Mouse (Mus musculus) embryonic stem cell, embryonic (primary cell): Measurements from ENCODE around the gene Map2k7.

ENCODE experiments used
- CTCF ChIA-PET, 4 experiments: fragments of 300-600 bp in 2 of 4; fragments of 350-600 bp in 2 of 4; sonication (Branson Sonifier 250); formaldehyde crosslinking; loops; one replicate each; lab custom pipeline; 2022; ENCODE audit warnings: inconsistent platforms in 2 of 4; lab: Charles Lee
- POLR2A ChIA-PET, 4 experiments: fragments of 300-600 bp in 2 of 4; fragments of 350-600 bp in 2 of 4; sonication (Branson Sonifier 250); formaldehyde crosslinking; loops; one replicate each; lab custom pipeline; 2022; ENCODE audit warnings: antibody characterized with exemption in 4 of 4, inconsistent platforms in 1 of 4; lab: Charles Lee

The Map2k7 gene

GRCm38 (mm10) chr8:4245737-4246136 is 7.2 kb downstream of the Map2k7 start:
- ChIA-PET POLR2A (interaction anchor here in 2 of 4 experiments (0.8 to 7.4 kb wide), 5 partner anchors 9 to 52 kb away, joined by 3 to 61 read pairs (median 5); partner anchors contain the start of genes Gm49320 (in 1 of the 2) and Map2k7 (in 1 of the 2)), CTCF (no interaction called here)

- ChIA-PET CTCF (interaction anchor here in 1 of 4 experiments (0.9 to 1.1 kb wide), 2 partner anchors 9 to 12 kb away, joined by 3 to 4 read pairs; partner anchors contain the start of genes Ctxn1, Gm49320 and Map2k7), POLR2A (interaction anchor here in 3 of 4 experiments (0.5 to 7.4 kb wide), 9 partner anchors 9 to 754 kb away, joined by 3 to 61 read pairs (median 4); partner anchors contain the start of genes Gm49320 (in 2 of the 3), Map2k7 (in 2 of the 3), Ctxn1 (in 1 of the 3) and Lrrc8e (in 1 of the 3))
Measured at GRCm38 (mm10) chr8:4247241-4247640, 8.7 kb downstream of the Map2k7 start.

GRCm38 (mm10) chr8:4247951-4248540 is 9.5 kb downstream of the Map2k7 start, which contains the start of gene Tgfbr3l:
Gene Tgfbr3l (plus strand): TSS chr8:4248214.
- ChIA-PET POLR2A (interaction anchor here in 3 of 4 experiments (0.5 to 7.4 kb wide), 12 partner anchors 9 to 261 kb away, joined by 3 to 61 read pairs (median 5); partner anchors contain the start of genes Gm49320 (in 3 of the 3), Map2k7 (in 3 of the 3) and Timm44 (in 1 of the 3)), CTCF (interaction anchor here in 2 of 4 experiments (0.9 to 3.1 kb wide), 6 partner anchors 9 to 108 kb away, joined by 3 to 16 read pairs (median 3); partner anchors contain the start of genes Ctxn1 (in 2 of the 2), Gm49320 (in 1 of the 2) and Map2k7 (in 1 of the 2))

GRCm38 (mm10) chr8:4249213-4249612 is 10.7 kb downstream of the Map2k7 start:
- CTCF ChIA-PET = interaction anchor here in 2 of 4 experiments (1.0 to 3.1 kb wide), 8 partner anchors 10 to 121 kb away, joined by 3 to 16 read pairs (median 8); partner anchors contain the start of genes Ctxn1 (in 2 of the 2), Gm49320 (in 1 of the 2) and Map2k7 (in 1 of the 2)

GRCm38 (mm10) chr8:4250306-4250970 is 11.9 kb downstream of the Map2k7 start:
- ChIA-PET CTCF (interaction anchor here in 3 of 4 experiments (0.6 to 3.1 kb wide), 28 partner anchors 9 to 836 kb away, joined by 3 to 16 read pairs (median 6); partner anchors contain the start of genes Gm49320 (in 3 of the 3), Map2k7 (in 3 of the 3), Ctxn1 (in 2 of the 3) and Lrrc8e (in 1 of the 3)), POLR2A (interaction anchor here (0.7 to 7.4 kb wide), 33 partner anchors 7 to 363 kb away, joined by 3 to 61 read pairs (median 4); partner anchors contain the start of genes Gm49320 (in 4 of the 4), Map2k7 (in 4 of the 4), Ctxn1 (in 2 of the 4) and Prr36 (in 2 of the 4))

More at GRCm38 (mm10) chr8:4249213-4249612, 10.7 kb downstream of the Map2k7 start:
- POLR2A ChIA-PET = interaction anchor here in 3 of 4 experiments (1.0 to 7.4 kb wide), 17 partner anchors 8 to 143 kb away, joined by 3 to 61 read pairs (median 5); partner anchors contain the start of genes Ctxn1 (in 3 of the 3), Gm49320 (in 3 of the 3), Map2k7 (in 3 of the 3) and Prr36 (in 1 of the 3)

GRCm38 (mm10) chr8:4252116-4252760 is 13.7 kb downstream of the Map2k7 start:
- ChIA-PET CTCF (interaction anchor here in 2 of 4 experiments (0.6 to 3.2 kb wide), 4 partner anchors 14 to 86 kb away, joined by 3 to 13 read pairs (median 10); partner anchors contain the start of genes Evi5l (in 1 of the 2), Gm49320 (in 1 of the 2) and Map2k7 (in 1 of the 2)), POLR2A (interaction anchor here in 2 of 4 experiments (0.8 to 3.3 kb wide), 12 partner anchors 9 to 86 kb away, joined by 3 to 24 read pairs (median 7); partner anchors contain the start of genes Gm49320 (in 2 of the 2), Map2k7 (in 2 of the 2) and Timm44 (in 2 of the 2))

GRCm38 (mm10) chr8:4252934-4253841 is 14.6 kb downstream of the Map2k7 start, which contains the start of gene Snapc2:
Gene Snapc2 (plus strand): TSS chr8:4253080.
- ChIA-PET POLR2A (interaction anchor here (0.5 to 3.3 kb wide), 28 partner anchors 8 to 655 kb away, joined by 3 to 24 read pairs (median 4); partner anchors contain the start of genes Map2k7 (in 3 of the 4), Gm49320 (in 2 of the 4), Timm44 (in 2 of the 4) and Zfp958 (in 1 of the 4)), CTCF (interaction anchor here (0.6 to 3.2 kb wide), 12 partner anchors 14 to 786 kb away, joined by 3 to 13 read pairs (median 4); partner anchors contain the start of genes Gm49320 (in 2 of the 4), Map2k7 (in 2 of the 4) and Pex11g (in 1 of the 4))

GRCm38 (mm10) chr8:4254001-4254400 is 15.5 kb downstream of the Map2k7 start:
- ChIA-PET POLR2A (interaction anchor here (0.6 to 3.3 kb wide), 20 partner anchors 9 to 656 kb away, joined by 3 to 24 read pairs (median 4); partner anchors contain the start of genes Map2k7 (in 3 of the 4), Gm49320 (in 2 of the 4), Timm44 (in 2 of the 4) and Zfp958 (in 1 of the 4)), CTCF (interaction anchor here in 3 of 4 experiments (0.6 to 3.2 kb wide), 12 partner anchors 13 to 360 kb away, joined by 3 to 13 read pairs (median 4); partner anchors contain the start of genes Gm49320 (in 1 of the 3) and Map2k7 (in 1 of the 3))

GRCm38 (mm10) chr8:4255471-4255870 is 16.9 kb downstream of the Map2k7 start:
- CTCF ChIA-PET = interaction anchor here in 1 of 4 experiments (3.2 kb wide), 1 partner anchor 12 kb away, joined by 12 read pairs; no protein-coding TSS in a partner anchor
- POLR2A ChIA-PET = interaction anchor here in 2 of 4 experiments (1.3 to 4.2 kb wide), 5 partner anchors 9 to 17 kb away, joined by 4 to 16 read pairs (median 5); partner anchors contain the start of genes Gm49320 (in 2 of the 2) and Map2k7 (in 2 of the 2)

GRCm38 (mm10) chr8:4256911-4257310 is 18.4 kb downstream of the Map2k7 start:
- POLR2A ChIA-PET = interaction anchor here in 3 of 4 experiments (0.5 to 4.2 kb wide), 24 partner anchors 8 to 356 kb away, joined by 3 to 16 read pairs (median 3); partner anchors contain the start of genes Gm49320 (in 2 of the 3), Map2k7 (in 2 of the 3) and Zfp958 (in 1 of the 3)
- CTCF ChIA-PET = interaction anchor here (0.6 to 3.3 kb wide), 9 partner anchors 10 to 538 kb away, joined by 3 to 13 read pairs (median 5); partner anchors contain the start of genes Gm49320 (in 3 of the 4) and Map2k7 (in 3 of the 4)

GRCm38 (mm10) chr8:4257350-4257749 is 18.8 kb downstream of the Map2k7 start:
- ChIA-PET POLR2A (interaction anchor here in 3 of 4 experiments (0.5 to 4.2 kb wide), 21 partner anchors 9 to 355 kb away, joined by 3 to 16 read pairs (median 3); partner anchors contain the start of genes Gm49320 (in 1 of the 3), Map2k7 (in 1 of the 3) and Zfp958 (in 1 of the 3)), CTCF (interaction anchor here (0.9 to 3.3 kb wide), 9 partner anchors 10 to 539 kb away, joined by 3 to 13 read pairs (median 5); partner anchors contain the start of genes Gm49320 (in 3 of the 4) and Map2k7 (in 3 of the 4))

GRCm38 (mm10) chr8:4258233-4258632 is 19.7 kb downstream of the Map2k7 start:
- CTCF ChIA-PET = interaction anchor here (0.6 to 3.3 kb wide), 17 partner anchors 8 to 125 kb away, joined by 3 to 13 read pairs (median 7); partner anchors contain the start of genes Gm49320 (in 3 of the 4), Map2k7 (in 3 of the 4) and Tgfbr3l (in 1 of the 4)
- POLR2A ChIA-PET = interaction anchor here (0.7 to 4.2 kb wide), 23 partner anchors 8 to 355 kb away, joined by 3 to 16 read pairs (median 4); partner anchors contain the start of genes Gm49320 (in 2 of the 4), Map2k7 (in 1 of the 4) and Zfp958 (in 1 of the 4)

GRCm38 (mm10) chr8:4258678-4259077 is 20.1 kb downstream of the Map2k7 start:
- CTCF ChIA-PET = interaction anchor here (0.6 to 3.3 kb wide), 23 partner anchors 8 to 540 kb away, joined by 3 to 13 read pairs (median 5); partner anchors contain the start of genes Gm49320 (in 3 of the 4), Map2k7 (in 3 of the 4), Tgfbr3l (in 2 of the 4) and Timm44 (in 1 of the 4)
- POLR2A ChIA-PET = interaction anchor here (0.6 to 4.2 kb wide), 30 partner anchors 8 to 791 kb away, joined by 3 to 16 read pairs (median 4); partner anchors contain the start of genes Gm49320 (in 2 of the 4), Evi5l (in 1 of the 4), Map2k7 (in 1 of the 4) and Zfp958 (in 1 of the 4)
